Mouse (Mus musculus): Measurements from ENCODE around the gene Ugp2. TPM values are rescaled to one million over a fixed set of nuclear protein-coding genes. Genes with fewer than 3 reads are reported as not detected.

The Ugp2 gene
- polyA plus RNA-seq, 1 experiment = 29.9 TPM

- Histone ChIP-seq H3K79me2 (ENCODE audit: control insufficient read depth, insufficient read depth) (no peaks in the 10 kb centered on the region), H3K4me2 (ENCODE audit: low read depth) (no peak overlapping the region), H3K27me3 (ENCODE audit: control insufficient read depth, insufficient read depth, insufficient read length) (no peaks in the 10 kb centered on the region), H3K36me3 (ENCODE audit: control insufficient read depth, insufficient read depth) (no peaks in the 10 kb centered on the region), H3K4me3 (no peak overlapping the region), H3ac (ENCODE audit: control insufficient read depth, insufficient read length) (no peak overlapping the region)
- no peak for TF ChIP-seq USF1 (IDR thresholded peaks at IDR 0.05; ENCODE audit: low read depth)
- TF ChIP-seq MYOG (IDR thresholded peaks at IDR 0.05; ENCODE audit: control insufficient read depth in 1 of 3, insufficient read depth in 1 of 3, insufficient read length in 2 of 3, low read depth in 2 of 3) = no peak
- TF ChIP-seq CEBPB (IDR thresholded peaks at IDR 0.05; ENCODE audit: insufficient read depth, poor library complexity, severe bottlenecking) = no peak
- no peak for TF ChIP-seq TCF12 (IDR thresholded peaks at IDR 0.05; ENCODE audit: insufficient read depth, poor library complexity, severe bottlenecking)
- no peak for TF ChIP-seq POLR2AphosphoS2 (IDR thresholded peaks at IDR 0.05; ENCODE audit: insufficient read length, low read depth)
- TF ChIP-seq SRF (IDR thresholded peaks at IDR 0.05; ENCODE audit: control insufficient read depth, insufficient read length, low read depth) = no peak
- no peak for TF ChIP-seq E2F4 (IDR thresholded peaks at IDR 0.05; ENCODE audit: insufficient read depth)
- no peak for TF ChIP-seq POLR2A (IDR thresholded peaks at IDR 0.05; ENCODE audit: insufficient read length, low read depth)
- no peak for TF ChIP-seq TCF3 (IDR thresholded peaks at IDR 0.05; ENCODE audit: insufficient read length, low read depth)
- no peak for TF ChIP-seq MYOD1 (IDR thresholded peaks at IDR 0.05; ENCODE audit: control insufficient read depth in 1 of 3, insufficient read length in 2 of 3, low read depth in 2 of 3)
- TF ChIP-seq REST (IDR thresholded peaks at IDR 0.05; ENCODE audit: insufficient read depth, insufficient read length) = no peak
- no peak for TF ChIP-seq MAX (IDR thresholded peaks at IDR 0.05; ENCODE audit: low read depth)
These were observed 15.8 kb upstream of the Ugp2 start for GRCm38 (mm10) chr11:21386790-21387189.

DNA sequence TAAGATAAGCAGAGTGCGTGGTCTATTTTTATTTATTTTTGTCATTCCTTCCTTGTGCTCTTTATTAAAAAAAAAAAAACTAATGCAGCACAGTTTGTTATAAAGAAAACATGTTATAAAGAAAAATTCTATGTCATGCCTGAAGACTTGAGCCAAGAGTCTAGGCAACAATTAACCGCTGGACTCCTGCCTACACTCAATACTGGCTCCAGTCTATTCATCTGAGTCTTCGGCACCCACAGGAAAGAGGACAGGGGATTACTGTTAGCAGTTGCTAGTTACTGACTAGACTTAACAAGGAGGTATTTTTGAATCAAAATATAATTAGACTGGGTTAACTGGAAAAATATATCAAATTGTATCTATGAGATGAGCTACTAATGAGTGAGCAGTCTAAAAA is 3.1 kb upstream of the Ugp2 start:
- Histone ChIP-seq H3K27me3 (ENCODE audit: control insufficient read depth, insufficient read depth, insufficient read length) (no peaks in the 10 kb centered on the region), H3K79me2 (ENCODE audit: control insufficient read depth, insufficient read depth) (peaks cover 7% of the 10 kb centered on the region), H3K36me3 (ENCODE audit: control insufficient read depth, insufficient read depth) (no peaks in the 10 kb centered on the region), H3K4me3 (no peak overlapping the region), H3ac (ENCODE audit: control insufficient read depth, insufficient read length) (no peak overlapping the region), H3K4me2 (ENCODE audit: low read depth) (no peak overlapping the region)
- TF ChIP-seq USF1 (IDR thresholded peaks at IDR 0.05; ENCODE audit: low read depth) (no peak), SRF (IDR thresholded peaks at IDR 0.05; ENCODE audit: control insufficient read depth, insufficient read length, low read depth) (no peak), MYOG (IDR thresholded peaks at IDR 0.05; ENCODE audit: control insufficient read depth in 1 of 3, insufficient read depth in 1 of 3, insufficient read length in 2 of 3, low read depth in 2 of 3) (no peak), POLR2AphosphoS2 (IDR thresholded peaks at IDR 0.05; ENCODE audit: insufficient read length, low read depth) (no peak), TCF12 (IDR thresholded peaks at IDR 0.05; ENCODE audit: insufficient read depth, poor library complexity, severe bottlenecking) (no peak), REST (IDR thresholded peaks at IDR 0.05; ENCODE audit: insufficient read depth, insufficient read length) (no peak), MAX (IDR thresholded peaks at IDR 0.05; ENCODE audit: low read depth) (no peak), TCF3 (IDR thresholded peaks at IDR 0.05; ENCODE audit: insufficient read length, low read depth) (no peak), E2F4 (IDR thresholded peaks at IDR 0.05; ENCODE audit: insufficient read depth) (no peak), MYOD1 (IDR thresholded peaks at IDR 0.05; ENCODE audit: control insufficient read depth in 1 of 3, insufficient read length in 2 of 3, low read depth in 2 of 3) (no peak), CEBPB (IDR thresholded peaks at IDR 0.05; ENCODE audit: insufficient read depth, poor library complexity, severe bottlenecking) (no peak)

DNA sequence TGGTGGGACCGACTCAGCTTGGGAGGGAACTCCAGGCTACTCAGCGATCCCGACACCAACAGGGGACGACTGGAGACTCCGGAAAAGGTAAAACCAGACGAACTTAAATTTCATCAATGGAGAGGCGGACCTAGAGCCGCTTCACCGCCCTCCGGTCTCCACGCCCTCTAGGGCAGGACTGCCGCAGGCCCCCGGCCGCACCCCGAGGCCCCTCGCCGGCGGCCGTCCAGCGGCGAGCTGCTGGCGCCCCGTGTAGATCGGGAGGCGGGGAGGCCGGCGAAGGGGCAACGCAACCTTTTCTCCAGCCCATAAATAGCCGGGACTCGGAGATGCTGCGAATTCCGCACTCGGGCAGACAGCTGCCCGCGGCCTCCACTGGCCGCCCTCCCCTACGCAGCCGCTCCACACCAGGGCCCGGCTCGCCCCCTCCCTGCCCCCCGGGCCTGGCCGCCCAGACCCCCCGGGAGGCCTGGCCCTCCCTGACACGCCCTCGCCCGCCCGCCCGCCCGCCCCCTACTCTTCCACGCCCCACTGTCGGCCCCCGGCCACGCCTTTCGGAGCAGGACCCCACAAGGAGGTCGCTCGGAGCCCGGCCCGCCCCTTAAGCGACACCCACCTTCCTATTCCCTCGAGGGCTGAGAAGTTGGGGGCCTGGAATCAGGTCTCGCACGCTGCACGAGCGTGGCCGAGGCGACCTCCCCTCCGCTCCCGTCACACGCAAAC is 441 bp downstream of the Ugp2 start:
- Histone ChIP-seq H3K79me2 (ENCODE audit: control insufficient read depth, insufficient read depth) (peaks cover 32% of the 10 kb centered on the region), H3K4me2 (ENCODE audit: low read depth) (peak overlapping the region; percentile 71), H3K36me3 (ENCODE audit: control insufficient read depth, insufficient read depth) (no peaks in the 10 kb centered on the region), H3K4me3 (peak overlapping the region; percentile 50), H3K27me3 (ENCODE audit: control insufficient read depth, insufficient read depth, insufficient read length) (no peaks in the 10 kb centered on the region), H3ac (ENCODE audit: control insufficient read depth, insufficient read length) (peak overlapping the region; percentile 28)
- TF ChIP-seq POLR2A (IDR thresholded peaks at IDR 0.05; ENCODE audit: insufficient read length, low read depth) = peak; percentile 58
- TF ChIP-seq TCF12 (IDR thresholded peaks at IDR 0.05; ENCODE audit: insufficient read depth, poor library complexity, severe bottlenecking) = no peak
- peak in 2 of 3 experiments; percentile 23 to 71 for TF ChIP-seq MYOD1 (IDR thresholded peaks at IDR 0.05; ENCODE audit: control insufficient read depth in 1 of 3, insufficient read length in 2 of 3, low read depth in 2 of 3)
- TF ChIP-seq CEBPB (IDR thresholded peaks at IDR 0.05; ENCODE audit: insufficient read depth, poor library complexity, severe bottlenecking) = no peak
- TF ChIP-seq MYOG (IDR thresholded peaks at IDR 0.05; ENCODE audit: control insufficient read depth in 1 of 3, insufficient read depth in 1 of 3, insufficient read length in 2 of 3, low read depth in 2 of 3) = peak; percentile 33 to 82 (median 42)
- TF ChIP-seq POLR2AphosphoS2 (IDR thresholded peaks at IDR 0.05; ENCODE audit: insufficient read length, low read depth) = peak; percentile 43
- no peak for TF ChIP-seq USF1 (IDR thresholded peaks at IDR 0.05; ENCODE audit: low read depth)
- peak; percentile 81 for TF ChIP-seq SRF (IDR thresholded peaks at IDR 0.05; ENCODE audit: control insufficient read depth, insufficient read length, low read depth)
- TF ChIP-seq MAX (IDR thresholded peaks at IDR 0.05; ENCODE audit: low read depth) = no peak
- TF ChIP-seq E2F4 (IDR thresholded peaks at IDR 0.05; ENCODE audit: insufficient read depth) = no peak
- TF ChIP-seq REST (IDR thresholded peaks at IDR 0.05; ENCODE audit: insufficient read depth, insufficient read length) = no peak
- TF ChIP-seq TCF3 (IDR thresholded peaks at IDR 0.05; ENCODE audit: insufficient read length, low read depth) = no peak

DNA sequence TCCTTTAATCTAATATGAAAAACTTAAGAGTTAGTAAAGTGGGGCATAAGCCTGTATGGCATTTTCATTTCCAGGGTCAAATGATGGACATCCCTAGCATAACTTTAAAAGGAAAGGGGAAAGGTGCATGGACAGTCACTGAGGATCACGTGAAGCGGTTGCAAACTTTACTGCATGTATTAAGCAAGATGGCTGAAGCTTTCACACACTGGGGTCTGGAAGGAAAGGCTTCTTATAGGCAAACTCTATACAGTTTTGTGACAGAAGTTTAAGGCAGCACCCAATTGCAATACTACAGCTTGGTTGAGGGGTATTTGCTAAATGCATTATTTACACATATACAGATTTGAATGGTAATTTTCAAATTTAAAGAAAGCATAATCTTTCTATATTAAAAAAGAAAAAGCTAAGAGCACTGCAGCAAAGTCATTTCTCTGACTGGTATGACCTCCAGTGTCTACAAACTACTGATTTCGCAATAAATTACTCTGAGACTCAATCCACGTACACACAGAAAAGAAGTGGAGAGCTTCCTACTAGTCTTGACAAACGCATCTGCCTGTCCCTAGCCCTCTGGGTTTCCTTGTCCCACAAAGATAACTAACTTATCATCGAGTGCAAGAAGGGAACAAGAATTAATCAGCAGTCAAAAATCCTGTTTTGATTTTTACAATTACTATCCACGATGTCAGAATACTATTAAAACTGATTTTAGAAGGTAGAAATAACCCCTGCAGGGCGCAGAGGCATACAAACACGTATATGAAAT is 1.6 kb downstream of the Ugp2 start:
- Histone ChIP-seq H3ac (ENCODE audit: control insufficient read depth, insufficient read length) (no peak overlapping the region), H3K4me3 (peak overlapping the region; percentile 50), H3K79me2 (ENCODE audit: control insufficient read depth, insufficient read depth) (peaks cover 38% of the 10 kb centered on the region), H3K27me3 (ENCODE audit: control insufficient read depth, insufficient read depth, insufficient read length) (no peaks in the 10 kb centered on the region), H3K4me2 (ENCODE audit: low read depth) (peak overlapping the region; percentile 71), H3K36me3 (ENCODE audit: control insufficient read depth, insufficient read depth) (no peaks in the 10 kb centered on the region)
- TF ChIP-seq MYOG (IDR thresholded peaks at IDR 0.05; ENCODE audit: control insufficient read depth in 1 of 3, insufficient read depth in 1 of 3, insufficient read length in 2 of 3, low read depth in 2 of 3) (no peak), REST (IDR thresholded peaks at IDR 0.05; ENCODE audit: insufficient read depth, insufficient read length) (no peak), MYOD1 (IDR thresholded peaks at IDR 0.05; ENCODE audit: control insufficient read depth in 1 of 3, insufficient read length in 2 of 3, low read depth in 2 of 3) (no peak), USF1 (IDR thresholded peaks at IDR 0.05; ENCODE audit: low read depth) (peak; percentile 78), CEBPB (IDR thresholded peaks at IDR 0.05; ENCODE audit: insufficient read depth, poor library complexity, severe bottlenecking) (peak; percentile 86)
